18 mouse cellular contexts compared by ENCODE assay signal in the genomic region with DNA sequence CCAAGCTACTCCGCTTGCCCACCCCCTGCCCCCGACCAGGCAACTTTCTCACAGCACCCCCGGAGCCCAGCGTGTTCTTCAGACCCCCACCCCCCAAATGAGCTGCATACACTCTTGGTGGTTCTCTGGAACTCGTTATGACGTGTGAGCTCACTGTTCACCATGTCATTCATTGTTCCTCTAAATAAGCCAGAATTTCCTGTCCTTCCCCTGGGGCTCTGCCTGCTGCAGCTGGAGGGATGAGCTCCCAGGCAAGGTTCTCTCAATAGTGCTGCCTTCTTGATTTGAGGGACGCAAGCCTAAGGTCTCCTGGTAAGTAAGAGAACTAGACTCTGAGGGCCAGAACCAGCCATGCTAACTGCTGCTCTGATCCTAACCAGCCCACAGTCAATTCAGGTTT. TPM values are rescaled to one million over a fixed set of nuclear protein-coding genes. Genes with fewer than 3 reads are reported as not detected.
A peak's percentile ranks its signal among the peaks of the same experiment; 100 is the strongest.
DNase-seq lines count a peak whose midpoint lies in the region; ATAC-seq lines count a peak whose summit lies in the region.
"Had no signal": no experiment of that assay in that cellular context is flagged by ENCODE, and none has a peak within 500 bp of the region (broad histone marks: within the 10 kb centered on the region; RNA-seq: fewer than 3 reads in every experiment).

No protein-coding gene starts in this region.

- intact Hi-C loops in heart, postnatal 25 days (cut with DNase I): no loop called here

- no peak overlapping the region for H3K4me2 ChIP-seq in hindbrain, embryonic 12.5 days (replicated peaks)
- no peak overlapping the region for H3K4me2 ChIP-seq in hindbrain, embryonic 13.5 days
- H3K4me2 ChIP-seq in embryonic facial prominence, embryonic 11.5 days (ENCODE audit: low read depth, low read length): no peak overlapping the region
- H3K4me2 ChIP-seq in limb, embryonic 12.5 days: no peak overlapping the region
- H3K4me2 ChIP-seq: hindbrain, embryonic 14.5 days; limb, embryonic 15.5 days; midbrain, embryonic 12.5 days had no signal

- peaks cover 50% of the 10 kb centered on the region for H3K4me1 ChIP-seq in hindbrain, embryonic 12.5 days
- peaks cover 43% of the 10 kb centered on the region for H3K4me1 ChIP-seq in hindbrain, embryonic 13.5 days (replicated peaks)
- H3K4me1 ChIP-seq in embryonic facial prominence, embryonic 10.5 days: peaks cover 77% of the 10 kb centered on the region
- H3K4me1 ChIP-seq in embryonic facial prominence, embryonic 11.5 days (ENCODE audit: control insufficient read depth, insufficient read depth, low read length): peaks cover 17% of the 10 kb centered on the region
- peaks cover 75% of the 10 kb centered on the region for H3K4me1 ChIP-seq in limb, embryonic 12.5 days (replicated peaks)

- peak; percentile 31 for DNase-seq in embryonic facial prominence, embryonic 10.5 days (ENCODE audit: low spot score)
- no peak for DNase-seq in embryonic facial prominence, embryonic 11.5 days (ENCODE audit: low spot score)
- DNase-seq in right cerebral cortex, postnatal 14 days: no peak
- no peak for DNase-seq in heart, postnatal 25 days (ENCODE audit: low spot score)
- DNase-seq: cerebellum, adult 9-10 months; embryo, embryonic 11 days; kidney, adult 18-20 months; kidney, postnatal 14 days; liver, postnatal 0 days; retina, postnatal 1 day had no signal

- no peak overlapping the region for H3K9ac ChIP-seq in hindbrain, embryonic 12.5 days
- H3K9ac ChIP-seq in hindbrain, embryonic 13.5 days: no peak overlapping the region
- H3K9ac ChIP-seq in embryonic facial prominence, embryonic 11.5 days (replicated peaks; ENCODE audit: low read length): no peak overlapping the region
- no peak overlapping the region for H3K9ac ChIP-seq in limb, embryonic 12.5 days (replicated peaks)
- H3K9ac ChIP-seq: hindbrain, embryonic 14.5 days; limb, embryonic 15.5 days; liver, postnatal 0 days; midbrain, embryonic 12.5 days had no signal

- no peaks in the 10 kb centered on the region for H3K9me3 ChIP-seq in hindbrain, embryonic 12.5 days (replicated peaks)
- no peaks in the 10 kb centered on the region for H3K9me3 ChIP-seq in hindbrain, embryonic 13.5 days
- no peaks in the 10 kb centered on the region for H3K9me3 ChIP-seq in embryonic facial prominence, embryonic 10.5 days
- no peaks in the 10 kb centered on the region for H3K9me3 ChIP-seq in embryonic facial prominence, embryonic 11.5 days (replicated peaks; ENCODE audit: control insufficient read depth, low read length)
- no peaks in the 10 kb centered on the region for H3K9me3 ChIP-seq in limb, embryonic 12.5 days
- H3K9me3 ChIP-seq: G1E; limb, embryonic 15.5 days; midbrain, embryonic 12.5 days had no signal

- peak overlapping the region; percentile 84; the same call in 1 of the 2 replicates for H3K27ac ChIP-seq in hindbrain, embryonic 12.5 days
- H3K27ac ChIP-seq in hindbrain, embryonic 13.5 days: no peak overlapping the region
- H3K27ac ChIP-seq in embryonic facial prominence, embryonic 10.5 days (replicated peaks): peak overlapping the region; percentile 88
- H3K27ac ChIP-seq in embryonic facial prominence, embryonic 11.5 days (replicated peaks; ENCODE audit: low read depth, low read length): peak overlapping the region; percentile 87
- H3K27ac ChIP-seq in limb, embryonic 12.5 days: peak overlapping the region; percentile 98
- H3K27ac ChIP-seq: hindbrain, embryonic 14.5 days; macrophage; midbrain, embryonic 12.5 days had no signal

- H3K27me3 ChIP-seq in hindbrain, embryonic 12.5 days: no peaks in the 10 kb centered on the region
- no peaks in the 10 kb centered on the region for H3K27me3 ChIP-seq in hindbrain, embryonic 13.5 days
- no peaks in the 10 kb centered on the region for H3K27me3 ChIP-seq in embryonic facial prominence, embryonic 10.5 days (replicated peaks; ENCODE audit: low read depth, poor library complexity, severe bottlenecking)
- H3K27me3 ChIP-seq in embryonic facial prominence, embryonic 11.5 days (ENCODE audit: control insufficient read depth, insufficient read depth, low read length): no peaks in the 10 kb centered on the region
- no peaks in the 10 kb centered on the region for H3K27me3 ChIP-seq in limb, embryonic 12.5 days
- H3K27me3 ChIP-seq: limb, embryonic 15.5 days had no signal

- 0 out of 2 replicates have a peak, but pooled peaks cover 4% of the 10 kb centered on the region for H3K36me3 ChIP-seq in hindbrain, embryonic 12.5 days
- peaks cover 4% of the 10 kb centered on the region; the same call in 1 of the 2 replicates for H3K36me3 ChIP-seq in hindbrain, embryonic 13.5 days
- peaks cover 31% of the 10 kb centered on the region for H3K36me3 ChIP-seq in embryonic facial prominence, embryonic 10.5 days (replicated peaks)
- no peaks in the 10 kb centered on the region for H3K36me3 ChIP-seq in embryonic facial prominence, embryonic 11.5 days (replicated peaks; ENCODE audit: control insufficient read depth, insufficient read depth, low read depth, low read length)
- H3K36me3 ChIP-seq in limb, embryonic 12.5 days: peaks cover 31% of the 10 kb centered on the region
- H3K36me3 ChIP-seq: G1E; midbrain, embryonic 12.5 days had no signal

- 63% methylated on average over 7 of the region's 7 CpGs for WGBS in hindbrain, embryonic 12.5 days
- WGBS in hindbrain, embryonic 13.5 days: 71% methylated on average over 7 of the region's 7 CpGs
- 47% methylated on average over 7 of the region's 7 CpGs for WGBS in embryonic facial prominence, embryonic 10.5 days
- 43% methylated on average over 7 of the region's 7 CpGs for WGBS in embryonic facial prominence, embryonic 11.5 days
- 27% methylated on average over 7 of the region's 7 CpGs for WGBS in limb, embryonic 12.5 days

- ATAC-seq in hindbrain, embryonic 12.5 days (ENCODE audit: low FRiP score): no peak
- ATAC-seq in hindbrain, embryonic 13.5 days (ENCODE audit: low FRiP score): no peak
- no peak for ATAC-seq in embryonic facial prominence, embryonic 11.5 days (replicated peaks; ENCODE audit: insufficient number of reproducible peaks, low FRiP score, low TSS enrichment, low read depth)
- ATAC-seq in limb, embryonic 12.5 days (ENCODE audit: insufficient number of reproducible peaks, insufficient read depth, low FRiP score, low TSS enrichment, low read depth): no peak
- ATAC-seq: liver, postnatal 0 days had no signal

- H3K4me3 ChIP-seq in hindbrain, embryonic 12.5 days: no peak overlapping the region
- no peak overlapping the region for H3K4me3 ChIP-seq in hindbrain, embryonic 13.5 days
- H3K4me3 ChIP-seq in embryonic facial prominence, embryonic 10.5 days: 0 out of 2 replicates have a peak overlapping the region, but pooled peaks have one; percentile 1
- no peak overlapping the region for H3K4me3 ChIP-seq in embryonic facial prominence, embryonic 11.5 days (ENCODE audit: low read depth, low read length)
- no peak overlapping the region for H3K4me3 ChIP-seq in limb, embryonic 12.5 days (replicated peaks)
- H3K4me3 ChIP-seq: limb, embryonic 15.5 days; midbrain, embryonic 12.5 days had no signal

RNA-seq across cellular contexts. Expression of gene Spsb1, which starts 59.6 kb away (rescaled TPM):
- 15.5 and 17.8 TPM in 2 replicates for polyA plus RNA-seq in hindbrain, embryonic 12.5 days (2016; fragmentation: Nextera tagmentation; extraction: Ambion mirVana)
- polyA plus RNA-seq in hindbrain, embryonic 13.5 days (2015; fragmentation: Nextera tagmentation; extraction: Ambion mirVana): 7.2 and 7.8 TPM in 2 replicates
- polyA plus RNA-seq in embryonic facial prominence, embryonic 10.5 days (2016; fragmentation: Nextera tagmentation; extraction: Ambion mirVana): 16.7 and 21.4 TPM in 2 replicates
- 16.7 and 18.8 TPM in 2 replicates for polyA plus RNA-seq in embryonic facial prominence, embryonic 11.5 days (2014; fragmentation: Nextera tagmentation; extraction: Ambion mirVana)
- polyA plus RNA-seq in limb, embryonic 12.5 days (2016; fragmentation: Nextera tagmentation; extraction: Ambion mirVana): 17.7 and 19.1 TPM in 2 replicates
- 10 to 100 TPM; 32.6 to 36.7 TPM for total RNA-seq in heart, postnatal 25 days (2021)
- total RNA-seq: G1E had no signal
